Mouse (Mus musculus) lung, postnatal 0 days (tissue): Measurements from ENCODE around the gene Cdh4. TPM values are rescaled to one million over a fixed set of nuclear protein-coding genes. Genes with fewer than 3 reads are reported as not detected.

Source experiments
- ATAC-seq: fragments of 200-750 bp; cut with Nextera tagmentation; 2 replicates; pipeline ENCODE4 v1.8.0; 2017; ENCODE audit warnings: moderate library complexity
- DNase-seq: peaks from one replicate; pipeline ENCODE4 v3.0.0-alpha.2; 2016; ENCODE audit warnings: low spot score
- H3K27ac ChIP-seq: fragments of 300-500 bp; sonication (generic); 2 replicates; pipeline ENCODE4 v1.5.1; 2014; ENCODE audit warnings: antibody characterized with exemption, mild to moderate bottlenecking, low read length, mixed read lengths
- H3K27me3 ChIP-seq: fragments of 300-500 bp; sonication (generic); replicated peaks from 2 replicates; pipeline ENCODE4 v1.6.1; 2014; ENCODE audit warnings: low read length, mixed read lengths; ENCODE audit not compliant: insufficient read depth
- H3K36me3 ChIP-seq: fragments of 300-500 bp; sonication (generic); 2 replicates; pipeline ENCODE4 v1.6.1; 2014; ENCODE audit warnings: low read length, mixed read lengths; ENCODE audit not compliant: insufficient read depth
- H3K4me1 ChIP-seq: fragments of 300-500 bp; sonication (generic); 2 replicates; pipeline ENCODE4 v1.6.1; 2014; ENCODE audit warnings: antibody characterized with exemption, low read depth, low read length, mixed read lengths; ENCODE audit not compliant: insufficient read depth
- H3K4me2 ChIP-seq: fragments of 300-500 bp; sonication (generic); replicated peaks from 2 replicates; pipeline ENCODE4 v1.6.1; 2014; ENCODE audit warnings: low read depth, mild to moderate bottlenecking, low read length, moderate library complexity, mixed read lengths
- H3K4me3 ChIP-seq: fragments of 300-500 bp; sonication (generic); 2 replicates; pipeline ENCODE4 v1.5.1; 2014; ENCODE audit warnings: low read depth, low read length
- H3K9ac ChIP-seq: fragments of 300-500 bp; sonication (generic); replicated peaks from 2 replicates; pipeline ENCODE4 v1.6.1; 2014; ENCODE audit warnings: low read depth, mild to moderate bottlenecking
- H3K9me3 ChIP-seq: fragments of 300-500 bp; sonication (generic); 2 replicates; pipeline ENCODE4 v1.6.1; 2016; ENCODE audit warnings: low read length, mixed read lengths
- CTCF ChIP-seq: IDR thresholded peaks from 2 replicates; pipeline ENCODE4 v1.5.1; 2016; ENCODE audit warnings: antibody characterized with exemption, mild to moderate bottlenecking
- EP300 ChIP-seq: IDR thresholded peaks from 2 replicates; pipeline ENCODE4 v1.6.1; 2016; ENCODE audit warnings: antibody characterized with exemption, mild to moderate bottlenecking, control low read depth
- WGBS: fragments of 180-500 bp; shearing (Covaris S2); extraction: QIAGEN DNeasy Blood & Tissue Kit; methylation state at CpG from one replicate; pipeline ENCODE4 v1.1.7; 2014; 5-methylcytosine and 5-hydroxymethylcytosine counted together
- polyA plus RNA-seq: library from polyadenylated mRNA; unstranded; fragments of >200 nt; fragmentation: Nextera tagmentation; extraction: Ambion mirVana; gene quantifications from 2 replicates; pipeline ENCODE4 v1.2.1, GENCODE M21; 2015

Gene Cdh4
- polyA plus RNA-seq, 1 experiment from 2014 or later = 3.4 TPM

DNA sequence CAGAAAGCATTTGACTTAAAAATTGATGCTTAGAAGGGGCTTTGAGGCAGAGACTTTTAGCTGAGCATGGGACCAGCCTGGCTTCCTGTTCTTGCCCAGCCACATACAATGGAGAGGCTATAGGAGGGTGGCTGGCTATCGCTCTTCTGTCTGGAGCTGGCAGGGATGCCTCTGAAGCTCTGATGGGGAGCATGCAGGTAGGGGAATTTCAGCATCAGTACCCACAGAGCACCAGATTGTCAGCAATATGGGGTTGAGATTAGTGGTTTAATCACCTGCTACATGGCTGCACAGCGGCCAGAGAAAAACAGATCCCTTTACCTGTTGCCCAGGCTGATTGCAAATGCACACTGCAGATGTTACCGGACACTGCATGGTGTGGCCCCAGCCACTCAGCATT is 264.4 kb downstream of the Cdh4 start:
- H3K36me3 ChIP-seq = no peaks in the 10 kb centered on the region
- WGBS = 88% methylated on average over 3 of the region's 3 CpGs
- H3K27me3 ChIP-seq = no peaks in the 10 kb centered on the region
- H3K9ac ChIP-seq = no peak overlapping the region
- ATAC-seq (no peak), DNase-seq (no peak)
- TF ChIP-seq EP300 (no peak), CTCF (no peak)
- no peak overlapping the region for H3K4me3 ChIP-seq
- H3K9me3 ChIP-seq = no peaks in the 10 kb centered on the region
- no peak overlapping the region for H3K4me2 ChIP-seq
- H3K4me1 ChIP-seq = no peaks in the 10 kb centered on the region
- H3K27ac ChIP-seq = no peak overlapping the region

DNA sequence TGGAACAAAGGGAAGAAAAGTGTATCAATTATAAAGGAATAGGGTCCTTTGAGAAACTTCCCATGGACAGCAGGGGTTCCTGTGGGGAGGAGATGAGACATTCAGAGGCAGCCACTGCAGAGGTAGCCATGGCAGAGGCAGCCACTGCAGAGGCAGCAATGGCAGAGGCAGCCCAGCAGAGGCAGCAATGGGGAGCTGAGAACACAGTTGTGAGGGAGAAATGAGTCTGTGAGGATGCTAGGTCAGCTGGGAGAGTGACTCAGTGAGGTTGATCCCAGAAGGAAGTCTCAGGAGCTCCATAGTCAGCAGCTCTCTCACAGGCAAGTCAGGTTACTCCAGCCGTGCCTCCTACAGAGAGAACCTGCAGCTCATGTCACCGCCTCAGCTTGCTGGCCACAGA is 266.9 kb downstream of the Cdh4 start:
- 76% methylated on average over 2 of the region's 2 CpGs for WGBS
- TF ChIP-seq CTCF (no peak), EP300 (no peak)
- Histone ChIP-seq H3K27me3 (no peaks in the 10 kb centered on the region), H3K4me1 (no peaks in the 10 kb centered on the region), H3K9ac (no peak overlapping the region), H3K4me3 (no peak overlapping the region), H3K27ac (no peak overlapping the region), H3K9me3 (no peaks in the 10 kb centered on the region), H3K36me3 (no peaks in the 10 kb centered on the region), H3K4me2 (no peak overlapping the region)
- ATAC-seq (no peak), DNase-seq (no peak)

DNA sequence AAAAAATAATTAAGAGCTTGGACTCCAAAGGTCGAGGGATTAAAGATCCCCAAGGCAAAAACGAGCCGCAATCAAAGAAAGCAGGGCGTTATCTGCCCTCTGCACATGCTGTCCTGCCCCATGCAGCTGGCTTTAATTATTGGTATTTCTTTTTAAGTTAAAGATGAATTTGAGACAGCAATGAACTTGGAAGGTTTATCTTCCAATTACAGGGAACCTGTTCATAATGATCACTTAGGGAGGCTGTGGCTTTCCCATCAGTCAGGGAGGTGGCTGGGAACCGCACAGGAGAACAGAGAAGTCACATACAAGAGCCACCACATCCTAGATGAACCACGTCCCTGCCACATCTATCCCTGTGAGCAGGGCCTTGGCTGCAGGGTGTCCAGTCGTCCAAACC is 270.5 kb downstream of the Cdh4 start:
- DNase-seq (no peak), ATAC-seq (no peak)
- no peak overlapping the region for H3K27ac ChIP-seq
- 71% methylated on average over 7 of the region's 7 CpGs for WGBS
- H3K9ac ChIP-seq = no peak overlapping the region
- no peaks in the 10 kb centered on the region for H3K36me3 ChIP-seq
- no peaks in the 10 kb centered on the region for H3K27me3 ChIP-seq
- H3K4me3 ChIP-seq = no peak overlapping the region
- H3K9me3 ChIP-seq = no peaks in the 10 kb centered on the region
- H3K4me1 ChIP-seq = no peaks in the 10 kb centered on the region
- TF ChIP-seq EP300 (no peak), CTCF (no peak)
- no peak overlapping the region for H3K4me2 ChIP-seq

DNA sequence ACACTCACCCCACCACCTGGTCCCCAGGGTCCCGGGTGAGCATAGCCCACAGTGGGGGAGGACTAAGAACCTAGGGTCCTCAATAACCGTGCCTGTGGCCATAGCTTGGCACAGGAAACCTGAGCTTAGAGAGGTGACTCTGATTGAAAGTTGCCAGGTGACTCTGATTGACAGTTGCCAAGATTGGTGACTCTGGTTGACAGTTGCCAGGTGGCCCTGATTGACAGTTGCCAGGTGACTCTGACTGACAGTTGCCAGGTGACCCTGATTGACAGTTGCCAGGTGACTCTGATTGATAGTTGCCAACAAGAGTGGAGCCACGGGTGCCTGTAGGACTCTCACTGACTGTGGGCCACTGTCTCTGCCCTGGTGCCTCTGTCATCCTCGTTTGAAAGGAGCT is 271.1 kb downstream of the Cdh4 start:
- no peak for TF ChIP-seq EP300
- no peak for TF ChIP-seq CTCF
- 53% methylated on average over 4 of the region's 4 CpGs for WGBS
- ATAC-seq = no peak
- no peaks in the 10 kb centered on the region for H3K4me1 ChIP-seq
- H3K4me3 ChIP-seq = no peak overlapping the region
- no peak overlapping the region for H3K4me2 ChIP-seq
- H3K9me3 ChIP-seq = no peaks in the 10 kb centered on the region
- H3K27me3 ChIP-seq = no peaks in the 10 kb centered on the region
- DNase-seq = no peak
- no peak overlapping the region for H3K9ac ChIP-seq
- no peaks in the 10 kb centered on the region for H3K36me3 ChIP-seq
- no peak overlapping the region for H3K27ac ChIP-seq

DNA sequence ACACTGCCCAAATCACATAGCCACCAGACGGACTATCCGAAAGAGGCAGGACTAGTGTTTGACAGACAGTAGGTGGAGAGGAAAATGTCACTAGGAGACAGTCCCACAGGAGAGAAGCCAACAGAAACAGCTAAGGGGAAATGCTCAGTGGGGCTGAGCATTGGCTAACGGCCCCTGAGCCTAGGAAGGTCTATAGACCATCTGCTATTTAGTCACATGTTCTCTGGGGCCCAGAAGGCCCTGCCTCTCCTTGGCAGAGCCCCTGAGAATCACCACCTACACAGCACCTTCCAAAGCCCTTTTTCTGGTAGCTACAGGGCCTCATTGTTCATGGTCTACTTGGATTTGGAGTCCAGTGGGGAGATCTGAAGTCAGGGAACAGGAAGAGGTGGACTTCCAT is 271.9 kb downstream of the Cdh4 start:
- WGBS = 74% methylated on average over 3 of the region's 3 CpGs
- no peak overlapping the region for H3K9ac ChIP-seq
- ATAC-seq = no peak
- no peaks in the 10 kb centered on the region for H3K27me3 ChIP-seq
- H3K9me3 ChIP-seq = no peaks in the 10 kb centered on the region
- no peak overlapping the region for H3K4me3 ChIP-seq
- TF ChIP-seq CTCF (no peak), EP300 (no peak)
- no peak for DNase-seq
- no peaks in the 10 kb centered on the region for H3K4me1 ChIP-seq
- no peak overlapping the region for H3K4me2 ChIP-seq
- no peaks in the 10 kb centered on the region for H3K36me3 ChIP-seq
- H3K27ac ChIP-seq = no peak overlapping the region

DNA sequence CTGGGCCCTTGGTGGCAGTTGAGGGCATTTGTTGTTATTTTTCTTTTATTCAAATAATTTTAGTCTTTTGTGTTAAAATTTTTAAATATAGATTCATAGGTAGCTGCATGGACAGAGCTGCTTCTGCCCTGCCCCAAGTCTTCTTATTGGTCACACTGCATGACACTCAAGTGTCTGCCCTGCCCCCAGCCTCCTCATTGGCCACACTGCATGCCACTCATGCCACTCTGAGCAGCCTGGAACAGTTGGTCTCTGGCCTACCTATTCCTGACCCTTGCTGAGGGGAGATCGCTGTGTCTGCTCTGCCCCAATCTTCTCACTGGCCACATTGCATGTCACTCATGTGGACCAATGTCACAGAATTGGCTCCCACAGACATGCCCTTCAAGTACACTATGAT is 273.1 kb downstream of the Cdh4 start:
- Histone ChIP-seq H3K4me3 (no peak overlapping the region), H3K36me3 (no peaks in the 10 kb centered on the region), H3K9ac (no peak overlapping the region), H3K27ac (no peak overlapping the region), H3K4me1 (no peaks in the 10 kb centered on the region), H3K4me2 (no peak overlapping the region), H3K27me3 (no peaks in the 10 kb centered on the region), H3K9me3 (no peaks in the 10 kb centered on the region)
- DNase-seq (no peak), ATAC-seq (no peak)
- TF ChIP-seq EP300 (no peak), CTCF (no peak)
- 100% methylated on average over 1 of the region's 1 CpGs for whole genome bisulfite sequencing

DNA sequence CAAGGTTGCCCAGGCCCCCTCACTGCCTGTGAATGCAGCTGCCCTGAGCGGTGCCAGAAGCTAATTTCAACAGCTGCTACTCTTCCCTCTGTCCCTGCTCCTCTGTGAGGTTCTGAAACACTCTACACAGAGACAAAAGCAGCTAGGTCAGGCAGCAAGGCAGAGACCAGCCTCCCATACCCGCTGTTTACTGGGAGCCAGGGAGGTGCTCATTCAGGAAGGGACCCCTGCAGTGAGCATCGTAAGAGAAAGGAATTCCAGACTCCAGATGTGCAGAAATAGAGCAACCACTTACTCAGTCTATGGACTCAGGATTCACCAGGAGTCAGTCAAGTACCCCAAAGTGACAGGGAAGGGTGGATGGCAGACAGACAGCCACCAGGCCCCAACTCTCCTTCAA is 278.1 kb downstream of the Cdh4 start:
- Histone ChIP-seq H3K4me1 (no peaks in the 10 kb centered on the region), H3K27me3 (no peaks in the 10 kb centered on the region), H3K9ac (no peak overlapping the region), H3K4me3 (no peak overlapping the region), H3K27ac (no peak overlapping the region), H3K36me3 (no peaks in the 10 kb centered on the region), H3K4me2 (no peak overlapping the region), H3K9me3 (no peaks in the 10 kb centered on the region)
- TF ChIP-seq CTCF (no peak), EP300 (no peak)
- DNase-seq (no peak), ATAC-seq (no peak)
- 35% methylated on average over 3 of the region's 3 CpGs for WGBS
